Mouse (Mus musculus) spleen, adult 2 months (tissue): ENCODE measurements at regions not wholly inside any gene's neighbourhood (a gene's known extent, or its start where the extent isn't known, plus 50 kb on each side); places are given as distances from the start of the nearest gene placed in this dataset.

Source experiments
- DNase-seq, 2 experiments: peaks; one replicate each; pipeline versions ENCODE4 v3.0.0 to v3.0.0-alpha.2; 2012 to 2021; ENCODE audit warnings: low spot score in 2 of 2, low read depth in 1 of 2
- H3K27ac ChIP-seq: fragments of 200-500 bp; 2 replicates; pipeline ENCODE4 v1.5.1; 2012; ENCODE audit warnings: low read length, inconsistent platforms; ENCODE audit not compliant: insufficient read depth
- H3K27me3 ChIP-seq: fragments of 200-500 bp; 2 replicates; pipeline ENCODE4 v1.6.1; 2012; ENCODE audit warnings: mild to moderate bottlenecking, moderate library complexity, low read length, inconsistent platforms; ENCODE audit not compliant: control insufficient read depth, insufficient read depth
- H3K36me3 ChIP-seq: fragments of 200-500 bp; 2 replicates; pipeline ENCODE4 v1.6.1; 2012; ENCODE audit warnings: mild to moderate bottlenecking, low read length, inconsistent platforms; ENCODE audit not compliant: control insufficient read depth, insufficient read depth
- H3K4me1 ChIP-seq: fragments of 200-500 bp; 2 replicates; pipeline ENCODE4 v1.6.1; 2011; ENCODE audit warnings: inconsistent platforms; ENCODE audit not compliant: control insufficient read depth, insufficient read depth, insufficient read length
- H3K4me3 ChIP-seq: fragments of 200-500 bp; 2 replicates; pipeline ENCODE4 v1.5.1; 2011; ENCODE audit warnings: mild to moderate bottlenecking, inconsistent platforms; ENCODE audit not compliant: insufficient read depth, insufficient read length; ENCODE audit errors: extremely low read depth
- CTCF ChIP-seq: fragments of 200-500 bp; IDR thresholded peaks from 2 replicates; pipeline ENCODE4 v1.5.1; 2011; ENCODE audit warnings: mild to moderate bottlenecking, inconsistent platforms; ENCODE audit not compliant: insufficient read depth, insufficient read length, insufficient replicate concordance; ENCODE audit errors: extremely low read depth
- POLR2A ChIP-seq: fragments of 200-500 bp; IDR thresholded peaks from 2 replicates; pipeline ENCODE4 v1.6.1; 2011; ENCODE audit warnings: low read depth, low read length, inconsistent platforms
- WGBS: fragments of 180-500 bp; shearing (Covaris S2); methylation state at CpG from one replicate; pipeline ENCODE4 v1.1.7; 2018; 5-methylcytosine and 5-hydroxymethylcytosine counted together

DNA sequence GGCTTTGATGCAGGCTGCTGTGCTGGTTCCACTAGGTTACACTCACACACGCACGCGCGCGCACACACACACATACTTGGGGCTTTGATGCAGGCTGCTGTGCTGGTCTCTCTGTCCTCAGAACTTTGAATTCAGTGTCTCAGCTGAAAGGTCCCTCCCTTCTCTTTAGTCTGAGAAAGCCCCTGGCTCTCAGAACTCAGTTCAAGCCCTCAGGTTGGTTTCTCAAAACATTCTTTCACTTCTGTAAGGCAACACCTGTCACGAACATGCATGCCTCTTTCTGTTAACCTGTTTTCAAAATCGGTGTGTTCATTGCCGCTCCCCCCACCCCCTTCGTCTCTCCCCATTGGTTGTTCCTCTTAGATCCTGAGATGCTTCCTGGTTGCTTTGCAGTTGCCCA is 118.8 kb upstream of the Ccnd2 start:
- no peaks in the 10 kb centered on the region for H3K36me3 ChIP-seq
- no peak overlapping the region for H3K4me3 ChIP-seq
- TF ChIP-seq CTCF (no peak), POLR2A (no peak)
- no peak overlapping the region for H3K27ac ChIP-seq
- H3K4me1 ChIP-seq, result peaks cover 14% of the 10 kb centered on the region; the same call in 1 of the 2 replicates
- WGBS, result 69% methylated on average over 9 of the region's 9 CpGs
- H3K27me3 ChIP-seq, result no peaks in the 10 kb centered on the region
- DNase-seq, result no peak

DNA sequence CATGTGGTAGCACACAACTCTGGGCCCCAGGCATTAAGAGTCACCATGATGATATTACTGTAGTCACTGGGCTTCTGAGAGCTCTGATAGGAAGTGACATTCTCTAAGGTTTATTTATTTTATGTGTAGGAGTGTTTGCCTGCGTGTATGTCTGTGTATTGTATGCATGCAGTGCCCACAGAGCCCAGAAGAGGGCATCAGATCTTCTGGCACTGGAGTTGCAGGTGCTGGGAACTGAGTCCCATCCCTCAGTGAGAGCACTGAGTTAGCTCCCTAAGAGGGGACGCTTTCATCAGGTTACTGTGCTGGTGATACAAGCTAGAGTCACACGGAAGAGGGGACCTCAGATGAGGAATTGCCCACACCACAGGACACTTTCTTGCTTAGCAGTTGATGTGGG is 119.4 kb upstream of the Ccnd2 start:
- 93% methylated on average over 3 of the region's 3 CpGs for WGBS
- Histone ChIP-seq H3K27ac (no peak overlapping the region), H3K4me1 (peaks cover 12% of the 10 kb centered on the region; the same call in 1 of the 2 replicates), H3K4me3 (no peak overlapping the region), H3K36me3 (no peaks in the 10 kb centered on the region), H3K27me3 (no peaks in the 10 kb centered on the region)
- no peak for DNase-seq
- TF ChIP-seq POLR2A (no peak), CTCF (no peak)

DNA sequence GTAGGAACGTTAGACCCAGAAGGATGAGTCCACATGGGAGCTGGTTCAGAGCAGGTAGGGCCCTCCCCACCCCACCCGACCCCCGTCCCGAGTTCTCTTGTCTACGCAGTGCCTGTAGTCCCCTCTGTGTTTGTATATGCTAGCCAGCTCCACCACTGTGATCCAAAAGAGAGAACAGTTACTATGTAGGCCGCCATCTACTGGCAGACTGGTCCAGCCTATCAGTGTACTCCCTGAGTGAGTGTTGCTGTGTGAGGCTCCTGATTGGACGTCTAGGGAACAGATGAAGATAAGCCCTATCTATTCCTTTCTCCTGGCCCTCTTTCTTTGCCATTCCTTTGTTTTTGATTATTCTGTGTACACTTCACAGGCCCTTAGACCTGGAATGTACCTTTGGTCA is 120.6 kb upstream of the Ccnd2 start:
- WGBS, result 28% methylated on average over 7 of the region's 7 CpGs
- Histone ChIP-seq H3K36me3 (no peaks in the 10 kb centered on the region), H3K27me3 (no peaks in the 10 kb centered on the region), H3K4me3 (no peak overlapping the region), H3K4me1 (0 out of 2 replicates have a peak, but pooled peaks cover 9% of the 10 kb centered on the region), H3K27ac (no peak overlapping the region)
- peak; percentile 31; the same call in 1 of the 2 replicates for TF ChIP-seq CTCF
- TF ChIP-seq POLR2A, result no peak
- peak in 1 of 2 experiments; percentile 70 for DNase-seq

DNA sequence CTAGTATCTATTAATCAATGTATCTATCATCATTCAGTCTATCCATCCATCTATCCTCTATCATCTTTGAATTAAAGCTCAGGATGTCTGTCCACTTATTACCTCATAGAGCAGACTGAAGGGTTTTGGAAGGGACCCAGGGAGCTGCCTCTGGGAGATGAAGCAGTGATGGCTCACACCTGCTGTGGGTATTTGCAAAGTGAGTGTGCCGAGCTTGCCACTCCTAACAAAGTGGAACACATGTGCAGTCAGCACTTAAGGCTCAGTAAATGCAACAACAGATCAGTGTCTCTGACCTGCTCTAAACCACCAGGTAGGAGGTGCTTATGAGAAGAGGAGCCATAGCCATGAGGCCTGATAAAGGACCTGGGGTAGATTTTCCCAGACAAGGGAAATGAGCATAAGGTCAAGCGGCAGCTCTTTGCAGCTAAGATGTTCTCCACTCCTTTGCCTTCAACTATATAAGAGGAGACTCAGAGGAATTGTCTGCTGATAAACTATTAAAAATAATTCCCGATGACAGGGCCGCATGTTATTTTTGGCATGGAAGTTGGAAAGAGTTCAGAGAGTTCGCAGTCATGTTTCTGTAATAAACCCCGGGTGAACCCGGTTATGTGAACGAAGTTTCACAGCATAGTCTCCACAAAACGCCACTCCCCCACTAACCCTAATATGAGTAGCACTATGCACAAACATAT is 122.9 kb upstream of the Ccnd2 start:
- DNase-seq, result no peak
- 96% methylated on average over 9 of the region's 9 CpGs for WGBS
- TF ChIP-seq CTCF (no peak), POLR2A (no peak)

DNA sequence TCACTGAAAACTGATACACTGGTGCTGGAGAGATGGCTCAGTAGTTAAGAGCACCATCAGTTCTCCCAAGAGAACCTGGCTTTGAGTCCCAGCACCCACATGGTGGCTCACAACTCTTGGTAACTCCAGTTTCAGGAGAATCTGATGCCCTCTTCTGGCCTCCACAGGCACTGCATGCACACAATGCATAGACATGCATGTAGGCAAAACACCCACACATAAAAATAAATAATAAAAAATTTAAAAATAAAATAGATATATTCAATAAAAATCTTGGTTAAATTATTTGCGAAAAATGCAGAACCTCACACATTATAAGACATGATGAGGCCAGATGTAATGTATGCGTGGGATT is 123.4 kb upstream of the Ccnd2 start:
- Histone ChIP-seq H3K27me3 (no peaks in the 10 kb centered on the region), H3K36me3 (no peaks in the 10 kb centered on the region), H3K4me3 (no peak overlapping the region), H3K4me1 (0 out of 2 replicates have a peak, but pooled peaks cover 5% of the 10 kb centered on the region), H3K27ac (no peak overlapping the region)
- WGBS, result 92% methylated on average over 2 of the region's 2 CpGs
- DNase-seq, result no peak
- TF ChIP-seq POLR2A (no peak), CTCF (no peak; the same call in 1 of the 2 replicates)

More for the DNA sequence above, 122.9 kb upstream of the Ccnd2 start:
- H3K4me1 ChIP-seq, result 0 out of 2 replicates have a peak, but pooled peaks cover 9% of the 10 kb centered on the region
- H3K27ac ChIP-seq, result no peak overlapping the region
- no peak overlapping the region for H3K4me3 ChIP-seq
- H3K36me3 ChIP-seq, result no peaks in the 10 kb centered on the region
- H3K27me3 ChIP-seq, result no peaks in the 10 kb centered on the region

DNA sequence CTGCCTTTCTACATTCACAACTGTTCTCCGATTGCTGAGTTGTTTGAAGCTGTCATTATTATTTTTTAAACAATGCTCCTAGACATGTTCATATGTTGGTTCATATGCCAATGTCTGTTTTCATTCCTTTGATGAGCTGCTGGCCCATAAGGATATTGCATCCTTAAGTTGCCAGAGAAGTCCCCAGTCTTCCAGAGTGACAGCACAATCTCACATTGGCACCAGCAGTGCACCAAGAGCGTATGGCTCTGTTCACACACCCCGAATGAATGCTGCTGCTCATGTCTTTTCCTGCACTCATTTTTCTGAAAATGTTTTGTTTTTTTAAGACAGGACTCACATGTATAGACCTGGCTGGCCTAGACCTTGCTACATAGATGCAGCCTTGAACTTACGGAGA is 124.4 kb upstream of the Ccnd2 start:
- no peak for DNase-seq
- TF ChIP-seq CTCF (no peak), POLR2A (no peak)
- Histone ChIP-seq H3K4me1 (0 out of 2 replicates have a peak, but pooled peaks cover 3% of the 10 kb centered on the region), H3K36me3 (no peaks in the 10 kb centered on the region), H3K4me3 (no peak overlapping the region), H3K27me3 (no peaks in the 10 kb centered on the region), H3K27ac (no peak overlapping the region)
- 97% methylated on average over 4 of the region's 4 CpGs for WGBS

DNA sequence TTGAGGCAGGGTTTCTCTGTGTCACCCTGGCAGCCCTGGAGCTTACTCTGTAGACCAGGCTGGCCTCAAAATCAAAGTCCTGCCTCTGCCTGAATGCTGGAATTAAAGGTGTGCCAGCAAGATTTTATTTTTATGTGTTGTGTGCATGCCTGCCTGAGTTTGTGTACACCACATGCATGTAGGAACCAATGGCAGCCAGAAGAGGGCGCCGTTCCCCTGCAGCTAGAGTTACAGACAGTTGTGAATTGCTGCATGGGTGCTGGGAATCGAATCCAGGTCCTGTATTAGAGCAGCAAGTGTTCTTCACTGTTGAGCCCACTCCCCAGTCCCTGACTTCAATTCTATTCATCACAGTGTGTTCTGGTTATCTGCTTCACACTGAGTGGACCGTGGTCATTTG is 126.4 kb upstream of the Ccnd2 start:
- 82% methylated on average over 4 of the region's 4 CpGs for WGBS

More for the DNA sequence above, 126.4 kb upstream of the Ccnd2 start:
- DNase-seq, result no peak
- Histone ChIP-seq H3K27ac (no peak overlapping the region), H3K27me3 (no peaks in the 10 kb centered on the region), H3K4me1 (no peaks in the 10 kb centered on the region), H3K4me3 (no peak overlapping the region), H3K36me3 (no peaks in the 10 kb centered on the region)
- TF ChIP-seq CTCF (no peak), POLR2A (no peak)
